Mouse (Mus musculus): ENCODE results near the gene Dap3.
"Not testable (repeated sequence)": the region's sequence is repeated elsewhere in the genome, so short reads cannot be mapped to it uniquely, and the experiment has no call there.

Gene Dap3

DNA sequence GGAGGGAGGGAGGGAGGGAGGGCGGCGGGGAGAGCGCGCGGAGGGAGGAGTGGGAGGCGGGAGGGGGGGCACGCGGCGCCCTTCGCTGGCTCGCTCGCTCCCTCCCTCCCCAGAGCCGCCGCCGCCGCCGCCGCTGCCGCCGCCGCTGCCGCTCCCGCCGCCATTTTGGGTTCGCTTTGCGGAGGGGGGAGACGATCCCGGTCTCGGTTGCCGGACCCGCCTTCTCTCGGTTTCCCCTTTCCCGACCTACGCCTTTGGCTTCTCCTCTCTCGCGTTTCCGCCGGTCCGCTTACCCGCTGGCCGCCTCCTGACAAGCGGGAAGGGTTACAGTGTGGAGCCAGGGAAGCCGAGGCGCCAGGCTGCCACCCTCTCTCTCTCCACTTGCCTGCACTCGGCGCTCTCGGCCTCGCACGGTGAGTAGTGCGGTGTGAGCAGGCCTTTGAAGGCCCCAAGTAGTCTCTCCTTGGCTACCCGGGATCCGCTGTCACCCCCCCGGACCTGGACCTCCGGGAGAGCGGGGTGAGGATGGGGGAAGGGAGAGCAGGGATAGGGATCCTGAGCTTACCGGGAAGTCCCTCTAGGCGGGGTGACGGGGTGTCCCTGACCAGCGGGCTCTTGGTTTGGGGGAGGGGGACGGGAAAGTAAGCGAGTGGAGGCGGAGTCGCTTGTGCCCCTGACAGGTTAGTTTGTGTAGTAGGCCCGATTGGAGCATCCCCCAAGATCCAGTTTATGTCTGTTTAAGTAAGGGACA, at the start of gene Dap3, which contains the start of gene Ash1l:
Gene Dap3 (minus strand): TSS at position 606 of the 751 bp plus-strand sequence.
Gene Ash1l (plus strand): TSS at position 47 of the 751 bp plus-strand sequence.
- peak; percentile 84 for DNase-seq

DNA sequence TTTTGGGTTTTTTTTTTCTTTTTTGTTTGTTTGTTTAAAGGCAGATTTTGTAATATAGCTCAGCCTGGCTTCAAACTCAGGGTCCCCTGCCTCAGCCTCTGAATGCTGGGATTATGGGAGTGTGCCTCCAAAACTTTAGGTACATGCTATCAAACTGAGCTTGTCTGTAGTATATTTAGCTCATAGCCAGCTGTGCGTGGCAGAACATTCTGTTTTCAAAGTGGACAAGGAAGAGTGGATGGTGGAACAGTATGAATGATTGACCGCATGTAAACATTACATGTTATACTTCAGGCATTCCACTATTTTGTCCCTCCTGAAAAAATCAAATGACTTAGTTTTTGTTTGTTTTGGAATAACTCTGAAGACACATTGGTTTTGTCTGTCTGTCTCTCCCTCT, 41.8 kb upstream of the Dap3 start:
- DNase-seq, result no peak

DNA sequence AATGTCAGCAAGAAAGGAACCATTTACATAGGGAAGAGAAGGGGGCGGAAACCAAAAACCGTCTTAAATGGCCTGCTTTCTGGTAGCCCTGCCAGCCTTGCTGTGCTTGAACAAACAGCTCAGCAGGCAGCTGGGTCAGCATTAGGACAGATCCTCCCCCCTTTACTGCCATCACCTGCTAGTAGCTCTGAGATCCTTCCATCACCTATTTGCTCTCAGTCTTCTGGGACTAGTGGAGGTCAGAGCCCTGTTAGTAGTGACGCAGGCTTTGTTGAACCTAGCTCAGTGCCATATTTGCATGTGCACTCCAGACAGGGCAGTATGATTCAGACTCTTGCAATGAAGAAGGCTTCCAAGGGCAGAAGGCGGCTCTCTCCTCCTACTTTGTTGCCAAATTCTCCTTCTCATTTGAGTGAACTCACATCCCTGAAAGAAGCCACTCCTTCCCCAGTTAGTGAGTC, 33.0 kb upstream of the Dap3 start:
- peak; percentile 57 for DNase-seq

DNA sequence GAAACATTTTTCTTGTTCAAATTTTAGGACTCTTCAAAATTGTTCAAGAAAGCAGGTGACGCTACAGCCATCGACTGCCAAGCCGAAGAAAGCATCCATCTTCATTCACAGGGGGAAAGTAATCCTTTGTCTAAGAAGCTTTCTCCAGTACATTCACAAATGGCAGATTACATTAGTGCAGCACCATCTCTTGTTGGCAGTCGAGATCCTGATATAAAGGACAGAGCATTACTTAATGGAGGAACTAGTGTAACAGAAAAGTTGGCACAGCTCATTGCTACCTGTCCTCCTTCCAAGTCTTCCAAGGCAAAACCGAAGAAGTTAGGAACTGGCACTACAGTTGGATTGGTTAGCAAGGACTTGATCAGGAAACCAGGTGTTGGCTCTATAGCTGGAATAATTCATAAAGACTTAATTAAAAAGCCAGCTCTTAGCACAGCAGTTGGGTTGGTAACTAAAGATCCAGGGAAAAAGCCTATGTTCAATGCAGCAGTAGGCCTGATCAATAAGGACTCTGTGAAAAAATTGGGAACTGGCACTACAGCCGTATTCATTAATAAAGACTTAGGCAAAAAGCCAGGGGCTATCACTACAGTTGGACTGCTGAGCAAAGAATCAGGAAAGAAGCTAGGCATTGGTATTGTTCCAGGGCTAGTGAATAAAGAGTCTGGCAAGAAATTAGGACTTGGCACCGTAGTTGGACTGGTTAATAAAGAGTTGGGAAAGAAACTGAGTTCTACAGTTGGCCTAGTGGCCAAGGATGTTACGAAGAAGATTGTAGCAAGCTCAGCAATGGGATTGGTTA, 30.4 kb upstream of the Dap3 start:
- DNase-seq, result no peak

DNA sequence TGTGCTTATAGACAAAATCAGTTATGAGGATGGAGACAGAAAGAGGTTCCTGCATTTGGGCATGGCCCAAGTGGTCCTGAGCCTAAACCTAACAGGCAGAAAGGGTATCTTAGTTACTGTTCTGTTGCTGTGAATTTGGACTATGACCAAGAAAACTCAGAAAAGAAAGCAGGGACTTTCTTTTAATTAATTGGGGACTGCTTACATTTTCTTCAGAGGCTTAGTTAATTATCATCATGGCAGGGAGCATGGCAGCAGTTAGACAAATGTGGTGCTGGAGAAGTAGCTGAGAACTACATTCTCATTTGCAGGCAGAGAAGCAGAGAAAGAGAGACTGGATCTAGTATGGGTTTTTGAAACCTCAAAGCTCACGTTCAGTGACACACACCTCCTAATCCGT, 24.0 kb upstream of the Dap3 start:
- no peak for DNase-seq

DNA sequence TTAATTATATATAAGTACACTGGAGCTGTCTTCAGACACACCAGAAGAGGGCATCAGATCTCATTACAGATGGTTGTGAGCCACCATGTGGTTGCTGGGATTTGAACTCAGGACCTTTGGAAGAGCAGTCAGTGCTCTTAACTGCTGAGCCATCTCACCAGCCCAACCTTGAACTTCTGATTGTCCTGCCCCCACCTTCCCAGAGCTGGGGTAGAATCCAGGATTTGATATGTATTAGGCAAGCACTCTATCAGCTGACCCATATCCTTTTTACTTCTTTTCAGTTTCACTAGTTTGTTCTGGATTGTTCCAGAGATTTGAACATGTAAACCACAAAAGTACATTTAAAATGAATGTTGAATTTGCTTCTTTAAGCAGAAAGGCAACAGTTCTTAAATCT, 12.2 kb upstream of the Dap3 start:
- not testable (repeated sequence) for DNase-seq

DNA sequence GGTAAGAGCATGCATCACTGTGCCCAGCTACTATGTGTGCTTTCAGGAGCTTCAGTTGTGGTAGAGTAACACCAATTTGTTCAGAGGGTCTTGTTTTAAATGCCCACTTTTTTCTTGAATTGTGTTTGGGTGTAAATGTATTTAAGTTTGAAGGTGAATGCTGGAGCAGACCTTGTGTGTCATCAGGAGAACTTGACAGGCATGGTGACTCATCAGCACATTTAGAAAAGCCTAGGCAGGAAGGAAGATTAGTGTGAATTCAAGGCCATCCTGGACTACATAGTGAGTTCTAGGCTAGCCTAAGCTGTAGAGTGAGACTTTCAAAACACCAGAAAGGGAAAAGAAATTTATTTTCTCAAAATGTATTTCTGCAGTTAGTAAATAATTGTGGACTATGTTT, 2.8 kb upstream of the Dap3 start:
- no peak for DNase-seq

DNA sequence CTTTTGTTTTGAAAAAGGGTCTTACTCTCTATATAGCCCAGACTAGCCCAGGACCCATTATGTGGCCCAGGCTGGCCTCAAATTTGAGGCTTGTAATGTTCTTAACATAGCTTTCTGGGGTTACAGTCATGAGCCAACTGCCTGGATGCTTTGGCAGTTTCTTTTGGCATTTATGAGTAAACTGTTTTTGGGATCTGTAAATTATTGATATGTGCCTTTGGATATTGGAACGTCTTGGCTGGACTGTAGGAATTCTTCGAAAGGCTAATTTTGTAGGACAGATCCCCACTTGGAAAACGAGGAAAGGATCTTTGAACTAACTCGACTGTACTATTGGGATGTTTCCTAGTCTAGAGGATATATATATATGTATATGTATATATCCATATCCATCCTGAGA, 2.3 kb upstream of the Dap3 start:
- no peak for DNase-seq

DNA sequence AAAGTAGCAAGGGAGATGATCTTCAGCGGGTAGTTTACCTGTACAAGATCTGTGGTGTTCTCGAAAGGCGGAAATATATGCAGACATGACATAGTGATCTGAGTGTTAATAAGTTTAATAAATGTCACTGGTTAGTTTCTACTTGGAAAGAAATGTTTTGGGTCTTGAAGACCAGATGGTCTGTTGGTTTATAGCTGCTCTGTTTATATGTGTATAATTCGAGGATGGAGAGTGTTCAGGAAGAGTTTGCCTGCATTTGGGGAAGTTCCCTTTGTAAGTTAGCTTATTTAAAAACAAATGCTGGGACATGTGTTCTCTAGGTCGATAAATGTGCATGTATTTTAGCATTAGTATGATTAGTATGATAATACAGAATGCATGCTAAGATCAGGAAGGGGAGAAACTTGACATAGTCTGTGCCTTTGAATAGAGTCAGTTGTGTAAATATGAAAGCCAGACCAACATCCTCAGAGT, 383 bp upstream of the Dap3 start:
- no peak for DNase-seq

DNA sequence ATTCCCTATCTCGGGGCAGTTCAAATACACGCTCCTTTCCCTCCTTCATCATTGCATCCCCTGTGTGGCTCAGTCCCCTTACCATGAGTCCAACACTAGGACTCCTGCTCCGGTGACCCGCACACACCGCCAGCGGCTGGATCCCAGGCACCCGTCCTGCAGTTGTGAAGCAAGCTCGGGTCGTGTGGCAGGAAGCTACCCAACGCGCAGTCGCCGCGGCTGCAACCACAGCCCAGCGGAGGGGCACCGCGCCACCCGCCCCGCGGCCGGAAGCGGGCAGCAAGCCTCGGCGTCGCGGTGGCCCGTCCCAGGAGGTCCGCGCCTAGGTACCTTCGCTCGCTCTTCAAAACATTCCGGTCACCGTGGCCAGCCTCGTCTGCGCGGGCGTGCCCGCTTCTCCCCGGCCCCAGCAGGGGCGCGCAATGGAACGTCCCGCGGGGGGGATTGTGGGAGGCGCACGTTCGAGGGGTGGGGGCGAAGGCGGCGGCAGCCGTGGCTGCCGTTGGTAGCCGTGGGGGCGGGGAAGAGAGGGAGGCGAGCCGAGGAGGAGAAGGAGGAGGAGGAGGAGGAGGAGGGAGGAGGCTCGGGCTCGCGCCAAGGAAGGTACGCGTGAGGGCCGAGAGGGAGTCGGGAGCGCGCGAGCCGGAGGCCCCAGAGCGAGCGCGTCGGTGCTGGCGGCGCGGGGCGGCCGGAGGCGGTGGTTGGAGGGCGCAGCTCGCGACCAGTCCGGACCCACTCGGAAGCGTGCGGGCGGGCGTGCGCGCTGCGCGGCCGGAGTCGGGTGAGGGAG, 1.0 kb downstream of the Dap3 start:
- DNase-seq, result peak; percentile 96

DNA sequence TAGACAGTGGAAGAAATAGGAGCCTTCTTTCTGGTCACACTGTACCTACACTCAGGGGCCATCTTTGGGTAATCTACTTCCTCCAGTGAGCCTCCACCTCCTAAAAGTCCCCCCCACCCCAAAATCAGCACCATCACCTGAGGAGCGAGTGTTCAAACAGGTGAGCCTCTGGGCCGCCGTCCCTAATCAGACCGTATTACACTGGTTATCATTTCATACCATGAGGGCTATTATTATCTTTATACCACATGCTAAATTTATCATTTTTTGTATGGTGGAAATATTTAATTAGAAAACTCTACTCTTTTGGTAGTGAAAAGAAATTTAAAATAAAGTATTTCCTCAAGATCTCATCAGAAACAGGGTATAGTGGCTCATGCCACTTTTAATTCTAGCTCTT, 6.9 kb downstream of the Dap3 start:
- DNase-seq, result no peak

DNA sequence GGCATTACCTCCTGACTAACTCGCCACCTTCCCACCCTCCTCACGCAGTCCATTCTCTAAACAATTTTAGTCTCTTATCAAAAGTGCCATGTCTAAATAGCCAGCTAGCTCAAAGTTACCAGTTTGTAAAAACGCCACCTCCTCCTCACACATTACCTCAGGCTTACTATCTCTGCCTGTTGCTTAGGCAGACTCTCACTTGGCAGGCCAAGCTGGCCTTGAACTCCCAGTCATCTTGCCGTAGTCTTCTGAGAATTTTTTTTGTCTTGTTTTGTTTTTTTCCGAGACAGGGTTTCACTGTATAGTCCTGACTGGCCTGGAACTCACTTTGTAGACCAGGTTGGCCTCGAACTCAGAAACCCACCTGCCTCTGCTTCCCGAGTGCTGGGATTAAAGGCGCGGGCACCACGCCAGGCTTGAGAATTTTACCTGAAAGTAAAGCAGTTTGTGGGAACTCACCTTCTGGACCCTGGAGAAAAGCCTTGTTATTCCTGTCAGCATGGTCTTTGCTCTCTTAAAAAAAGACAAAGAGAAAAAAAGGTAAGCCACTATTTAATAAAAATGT, 8.6 kb downstream of the Dap3 start:
- no peak for DNase-seq

DNA sequence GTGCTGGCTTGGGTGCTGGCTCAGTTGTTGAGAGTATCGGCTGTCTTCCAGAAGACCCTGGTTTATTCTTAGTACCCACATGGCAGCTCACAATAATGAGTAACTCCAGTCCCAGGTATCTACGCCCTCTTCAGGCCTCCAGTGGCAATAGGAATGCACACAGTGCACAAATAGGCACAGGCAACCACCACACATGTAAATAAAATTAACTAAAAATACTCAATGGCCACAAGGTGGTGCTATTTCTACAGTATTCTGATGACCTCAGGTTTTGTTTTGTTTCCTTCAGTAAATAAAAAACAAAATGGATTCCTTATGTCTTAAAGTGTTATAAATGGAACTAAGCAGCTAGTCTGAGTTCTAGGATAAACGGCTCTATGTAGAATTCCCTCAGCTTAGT, 11.2 kb downstream of the Dap3 start:
- DNase-seq, result peak; percentile 80

DNA sequence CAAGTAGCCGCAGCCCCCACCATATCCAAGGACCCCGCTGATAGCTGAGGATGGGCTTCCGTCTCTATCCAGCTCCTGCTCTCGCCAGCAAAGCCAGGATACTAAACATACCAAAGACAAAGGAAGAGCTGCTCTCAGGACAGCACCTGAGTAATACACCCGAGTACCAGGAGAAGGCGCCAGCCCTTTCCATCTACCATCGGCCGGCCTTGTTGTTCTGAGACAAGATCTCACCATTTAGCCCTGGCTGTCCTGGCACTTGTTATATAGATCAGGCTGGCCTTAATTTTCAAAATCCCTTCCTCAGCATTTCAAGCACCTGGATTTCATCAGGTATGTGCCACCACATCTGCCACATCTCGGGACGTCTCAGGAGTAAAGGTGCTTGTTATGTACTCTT, 11.9 kb downstream of the Dap3 start:
- DNase-seq, result no peak

DNA sequence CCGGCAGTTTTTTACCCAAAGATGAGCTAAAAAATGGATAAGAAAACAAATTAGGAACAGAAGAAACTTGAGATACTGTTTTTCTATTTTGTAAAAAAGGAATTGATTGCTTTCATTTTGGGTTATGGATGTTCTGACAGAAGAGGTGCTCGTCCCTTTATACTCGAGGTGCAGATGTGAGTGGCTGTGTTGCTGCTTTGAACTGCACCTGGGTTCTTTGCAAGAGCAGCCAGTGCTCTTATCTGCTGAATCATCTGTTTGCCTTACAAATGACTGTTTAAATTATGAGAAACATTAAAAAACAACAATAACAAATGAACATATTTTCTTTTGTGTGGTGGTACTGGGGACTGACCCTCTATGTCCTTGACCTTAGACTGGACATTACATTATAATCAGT, 21.5 kb downstream of the Dap3 start:
- DNase-seq, result no peak

DNA sequence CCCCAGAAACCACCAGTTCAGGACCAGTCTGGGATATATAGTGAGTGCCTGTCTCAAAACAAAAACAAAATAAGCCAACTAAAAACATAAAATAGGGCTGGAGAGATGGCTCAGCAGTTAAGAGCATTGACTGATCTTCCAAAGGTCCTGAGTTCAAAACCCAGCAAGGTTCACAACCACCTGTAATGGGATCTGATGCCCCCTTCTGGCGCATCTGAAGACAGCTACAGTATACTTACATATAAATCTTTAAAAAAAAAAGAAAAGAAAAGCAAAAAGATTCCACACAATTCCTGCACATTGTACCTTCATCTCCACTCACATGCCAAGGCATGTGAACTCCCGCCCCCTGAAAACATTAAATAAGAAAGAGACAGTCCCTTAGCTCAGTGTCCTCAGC, 25.3 kb downstream of the Dap3 start:
- DNase-seq, result no peak

DNA sequence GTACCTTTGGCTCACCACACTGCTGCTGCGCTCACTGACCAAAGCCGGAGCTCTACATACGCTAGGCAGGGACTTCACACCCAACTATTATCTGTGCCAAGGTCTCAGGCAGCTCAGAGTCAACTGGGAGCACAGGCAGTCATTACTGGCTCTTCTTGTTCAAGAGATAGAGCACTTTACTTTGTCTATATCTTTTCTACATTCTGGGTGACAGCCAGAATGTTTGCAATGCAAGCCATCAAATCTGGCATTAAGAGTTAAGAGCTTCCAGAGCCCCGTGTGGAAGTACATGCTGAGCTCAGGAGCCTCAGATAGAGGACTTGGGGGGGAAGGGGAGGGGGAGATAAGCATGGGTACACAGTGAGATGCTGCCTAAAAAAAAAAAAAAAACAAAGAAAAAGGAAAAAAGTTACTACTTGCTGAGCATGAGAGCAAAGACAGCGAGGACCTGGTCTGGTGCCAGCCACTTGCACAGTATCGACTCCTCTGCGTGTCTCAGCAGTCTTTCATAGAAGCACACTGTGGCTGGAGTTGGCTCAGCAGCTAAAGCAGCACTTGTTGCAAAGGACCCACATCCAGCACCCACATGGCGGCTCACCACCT, 26.9 kb downstream of the Dap3 start:
- no peak for DNase-seq

DNA sequence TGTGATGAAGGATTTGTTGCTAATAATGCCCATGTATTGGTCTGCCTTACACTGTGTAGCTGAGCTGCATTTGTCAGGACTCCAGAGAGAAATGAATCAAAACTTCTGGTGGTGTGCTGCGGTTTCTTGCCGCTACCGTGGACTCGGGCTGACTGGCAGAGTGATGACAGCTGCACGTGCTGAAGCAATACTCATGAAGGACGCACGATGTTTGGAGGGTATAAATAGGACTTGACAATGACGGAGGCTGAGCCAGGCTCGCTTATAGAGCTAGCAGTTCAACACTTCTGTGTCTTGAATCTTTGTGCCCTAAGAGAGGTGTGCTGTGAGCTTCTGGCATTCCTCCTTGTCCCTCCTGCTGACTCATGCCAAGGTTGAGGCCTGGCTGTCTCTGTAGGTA, 29.6 kb downstream of the Dap3 start:
- no peak for DNase-seq

DNA sequence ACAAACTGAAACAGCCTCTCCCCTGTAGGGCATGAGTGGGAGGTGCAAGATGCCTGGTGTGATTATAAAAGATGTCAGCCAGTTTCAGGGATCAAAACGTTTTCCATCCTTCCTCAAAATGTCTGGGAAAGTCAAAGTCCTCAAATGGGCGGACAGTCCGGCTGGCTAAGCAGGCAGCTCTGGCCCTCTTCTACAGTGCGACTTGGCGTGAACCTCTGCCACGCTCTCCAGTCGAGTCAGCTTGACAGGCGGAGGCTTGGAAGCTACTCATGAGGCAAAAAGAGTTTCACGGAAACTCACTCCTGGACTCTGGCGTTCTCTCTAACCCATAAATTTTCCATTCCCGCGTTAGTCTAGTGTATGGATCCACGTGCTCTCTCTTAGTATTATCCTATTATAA, 32.0 kb downstream of the Dap3 start:
- DNase-seq, result no peak

DNA sequence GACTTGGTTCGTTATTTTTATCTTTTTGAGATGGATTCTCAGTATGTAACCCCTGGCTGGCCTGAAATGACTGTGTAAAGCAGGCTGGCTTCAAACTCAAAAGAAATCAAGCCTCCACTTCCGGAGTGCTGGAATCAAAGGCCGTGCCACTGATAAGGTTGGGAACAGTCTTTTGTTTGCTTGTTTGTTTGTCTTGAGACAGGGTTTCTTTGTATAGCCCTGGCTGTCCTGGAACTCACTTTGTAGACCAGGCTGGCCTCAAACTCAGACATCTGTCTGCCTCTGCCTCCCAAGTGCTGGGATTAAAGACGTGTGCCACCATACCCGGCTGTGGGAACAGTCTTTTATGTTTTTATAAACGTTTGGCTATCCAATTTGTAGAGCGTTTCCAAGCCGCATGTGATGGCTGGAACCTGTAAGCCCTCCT, 36.6 kb downstream of the Dap3 start:
- DNase-seq, result no peak

DNA sequence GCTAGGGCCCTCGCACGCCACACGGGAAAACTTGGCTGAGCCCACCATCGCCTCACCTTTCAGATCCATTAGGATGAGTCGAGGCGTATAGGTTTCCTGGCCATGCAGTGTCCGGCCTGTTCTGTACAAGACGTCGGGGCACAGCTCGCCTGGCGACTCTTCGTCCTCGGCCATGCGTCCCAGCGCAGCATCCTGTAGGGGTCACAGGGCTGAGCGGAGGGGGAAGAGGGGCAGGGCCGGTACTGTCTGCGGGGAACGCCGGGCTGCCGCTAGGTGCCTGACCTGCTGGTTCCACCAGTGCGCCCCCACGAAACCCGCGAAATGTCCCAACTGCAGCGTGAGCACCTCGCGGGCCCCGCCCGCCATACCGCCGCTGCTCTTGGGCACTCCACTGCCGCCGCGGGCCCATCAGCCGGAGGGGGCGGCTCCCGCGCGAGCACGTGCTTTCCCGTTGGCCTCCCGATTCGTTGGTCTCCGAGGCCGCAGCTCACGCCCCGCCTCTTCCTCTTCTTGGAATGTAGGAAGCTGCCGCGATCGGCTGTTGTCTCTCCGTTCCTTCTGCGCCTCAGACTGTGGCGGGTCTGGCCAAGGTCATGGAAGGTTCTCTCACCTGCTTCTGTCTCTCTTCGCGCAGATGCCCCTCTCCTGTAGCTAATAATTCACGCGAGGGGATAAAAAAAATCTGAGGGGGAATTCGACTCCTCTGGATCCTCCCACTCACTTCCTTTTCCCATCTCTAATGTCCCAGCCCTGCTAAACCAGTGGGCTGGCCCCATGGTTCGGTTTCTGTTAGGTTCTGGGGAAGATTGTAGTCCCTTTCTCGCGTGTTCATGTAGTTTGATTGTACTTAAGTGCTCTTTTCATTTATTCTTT, 37.2 kb downstream of the Dap3 start, which contains the start of gene Msto1:
Gene Msto1 (minus strand): TSS at position 489 of the 873 bp plus-strand sequence.
- DNase-seq, result peak; percentile 97
